In genomic region chr15:97310251-97310650, GRCm38 (mm10) we compare ENCODE assay signal across 21 mouse cellular contexts.
DNase-seq lines count a peak whose midpoint lies in the region; ATAC-seq lines count a peak whose summit lies in the region.
"Had no signal": no experiment of that assay in that cellular context is flagged by ENCODE, and none has a peak within 500 bp of the region (broad histone marks: within the 10 kb centered on the region; RNA-seq: fewer than 3 reads in every experiment).

No protein-coding gene starts in this region.

- H3K4me3 ChIP-seq in heart, embryonic 10.5 days: no peak overlapping the region
- H3K4me3 ChIP-seq in midbrain, embryonic 12.5 days: no peak overlapping the region
- no peak overlapping the region for H3K4me3 ChIP-seq in midbrain, embryonic 13.5 days (replicated peaks)
- H3K4me3 ChIP-seq: embryonic facial prominence, embryonic 13.5 days; embryonic facial prominence, embryonic 15.5 days; erythroblast, embryonic 14.5 days; forebrain, embryonic 10.5 days; forebrain, embryonic 12.5 days had no signal

- no peak for ATAC-seq in midbrain, embryonic 12.5 days (ENCODE audit: low FRiP score, low read depth)
- no peak for ATAC-seq in midbrain, embryonic 13.5 days
- ATAC-seq: forebrain, embryonic 14.5 days; forebrain, embryonic 16.5 days had no signal

- WGBS in heart, embryonic 10.5 days: 79% methylated on average over 9 of the region's 9 CpGs
- 88% methylated on average over 9 of the region's 9 CpGs for WGBS in midbrain, embryonic 12.5 days
- WGBS in midbrain, embryonic 13.5 days: 84% methylated on average over 9 of the region's 9 CpGs

- no peaks in the 10 kb centered on the region for H3K4me1 ChIP-seq in heart, embryonic 10.5 days
- peaks cover 8% of the 10 kb centered on the region; the same call in 1 of the 2 replicates for H3K4me1 ChIP-seq in midbrain, embryonic 12.5 days
- H3K4me1 ChIP-seq in midbrain, embryonic 13.5 days (replicated peaks): peaks cover 16% of the 10 kb centered on the region
- H3K4me1 ChIP-seq: embryonic facial prominence, embryonic 13.5 days; embryonic facial prominence, embryonic 15.5 days had no signal

- no peaks in the 10 kb centered on the region for H3K36me3 ChIP-seq in heart, embryonic 10.5 days
- H3K36me3 ChIP-seq in midbrain, embryonic 12.5 days: no peaks in the 10 kb centered on the region
- H3K36me3 ChIP-seq in midbrain, embryonic 13.5 days: no peaks in the 10 kb centered on the region
- H3K36me3 ChIP-seq: embryonic facial prominence, embryonic 13.5 days; embryonic facial prominence, embryonic 15.5 days; forebrain, embryonic 10.5 days; forebrain, embryonic 12.5 days had no signal

- H3K9me3 ChIP-seq in heart, embryonic 10.5 days: no peaks in the 10 kb centered on the region
- no peaks in the 10 kb centered on the region for H3K9me3 ChIP-seq in midbrain, embryonic 12.5 days
- no peaks in the 10 kb centered on the region for H3K9me3 ChIP-seq in midbrain, embryonic 13.5 days
- H3K9me3 ChIP-seq: embryonic facial prominence, embryonic 13.5 days; embryonic facial prominence, embryonic 15.5 days; forebrain, embryonic 10.5 days; forebrain, embryonic 12.5 days had no signal

- H3K27me3 ChIP-seq in heart, embryonic 10.5 days (ENCODE audit: insufficient read depth, poor library complexity, severe bottlenecking): no peaks in the 10 kb centered on the region
- no peaks in the 10 kb centered on the region for H3K27me3 ChIP-seq in midbrain, embryonic 12.5 days
- H3K27me3 ChIP-seq in midbrain, embryonic 13.5 days: no peaks in the 10 kb centered on the region
- H3K27me3 ChIP-seq: embryonic facial prominence, embryonic 13.5 days; embryonic facial prominence, embryonic 15.5 days; forebrain, embryonic 12.5 days had no signal

- H3K9ac ChIP-seq in midbrain, embryonic 12.5 days (replicated peaks): no peak overlapping the region
- no peak overlapping the region for H3K9ac ChIP-seq in midbrain, embryonic 13.5 days (replicated peaks)
- H3K9ac ChIP-seq: embryonic facial prominence, embryonic 13.5 days; embryonic facial prominence, embryonic 15.5 days; forebrain, embryonic 12.5 days had no signal

- peak; percentile 71 for DNase-seq in heart, embryonic 10.5 days (ENCODE audit: low spot score)
- DNase-seq in heart, postnatal 10 days: no peak
- DNase-seq: adrenal gland, adult 2 months; adrenal gland, postnatal 10 days; adrenal gland, postnatal 25 days; cerebellum, adult 11 months; cerebellum, adult 18-20 months; cerebellum, adult 8-10 months; cerebellum, adult 9-11 months; cerebellum, postnatal 14 days; cerebellum, postnatal 36 days; embryo, embryonic 11 days had no signal

- no peak overlapping the region for H3K4me2 ChIP-seq in midbrain, embryonic 12.5 days (replicated peaks)
- no peak overlapping the region for H3K4me2 ChIP-seq in midbrain, embryonic 13.5 days (replicated peaks)
- H3K4me2 ChIP-seq: embryonic facial prominence, embryonic 13.5 days; embryonic facial prominence, embryonic 15.5 days; forebrain, embryonic 12.5 days had no signal

- H3K27ac ChIP-seq in heart, embryonic 10.5 days: no peak overlapping the region
- H3K27ac ChIP-seq in midbrain, embryonic 12.5 days (replicated peaks): 0 out of 2 replicates have a peak overlapping the region, but pooled peaks have one; percentile 17
- H3K27ac ChIP-seq in midbrain, embryonic 13.5 days: no peak overlapping the region
- H3K27ac ChIP-seq: embryonic facial prominence, embryonic 13.5 days; embryonic facial prominence, embryonic 15.5 days; forebrain, embryonic 10.5 days; forebrain, embryonic 12.5 days had no signal

- intact Hi-C loops in heart, postnatal 10 days (cut with DNase I): no loop called here
